Comparison of ENCODE assay signal across 7 mouse cellular contexts in the genomic region with DNA sequence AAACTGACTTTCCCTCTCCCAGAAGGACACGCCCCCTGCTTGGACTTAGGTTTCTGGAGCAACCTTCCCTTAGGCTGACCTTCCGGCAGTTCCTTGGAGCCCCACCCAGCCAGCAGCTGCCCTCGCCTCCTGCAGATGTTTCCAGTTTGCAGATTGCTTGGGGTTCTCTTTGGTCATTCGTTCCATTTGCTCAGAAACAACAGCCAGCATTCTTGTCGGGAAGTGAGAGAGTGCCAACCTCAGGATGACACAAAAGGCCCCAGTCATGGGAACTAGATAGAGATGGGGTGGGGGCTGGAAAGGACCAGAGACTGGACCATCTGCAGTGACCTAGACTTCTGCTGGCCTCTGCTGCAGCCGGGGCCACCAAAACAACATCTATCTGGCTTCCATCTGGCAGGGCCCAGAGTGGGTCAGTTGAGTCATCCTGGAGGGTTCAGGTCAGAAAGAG. TPM values are rescaled to one million over a fixed set of nuclear protein-coding genes. Genes with fewer than 3 reads are reported as not detected.
DNase-seq lines count a peak whose midpoint lies in the region; TF ChIP-seq lines count a peak whose summit lies in the region.

No protein-coding gene starts in this region.

- H3K4me3 ChIP-seq in liver, adult 2 months (ENCODE audit: insufficient read depth, low read depth, low read length), result no peak overlapping the region

- peaks cover 2% of the 10 kb centered on the region; the same call in 1 of the 2 replicates for H3K4me1 ChIP-seq in liver, adult 2 months (ENCODE audit: control insufficient read depth, insufficient read depth, low read length)

- peak overlapping the region; percentile 7 for H3K27ac ChIP-seq in liver, adult 2 months (replicated peaks; ENCODE audit: insufficient read depth, low read depth, low read length)

- no peak overlapping the region for H3K9ac ChIP-seq in liver, adult 2 months (ENCODE audit: low read depth, low read length)

- no peak for TF ChIP-seq POLR2A in liver, adult 2 months (IDR thresholded peaks at IDR 0.05; ENCODE audit: extremely low read depth, insufficient read depth, low read length)

- peak; percentile 22 for DNase-seq in urinary bladder, adult 2 months (ENCODE audit: low spot score)
- no peak for DNase-seq in urinary bladder, postnatal 10 days (ENCODE audit: low spot score)
- DNase-seq in embryo, embryonic 10.5 days (ENCODE audit: low spot score), result peak; percentile 56
- peak; percentile 77 to 80 for DNase-seq in heart, postnatal 10 days
- no peak for DNase-seq in liver, adult 2 months (ENCODE audit: extremely low read depth, low read depth, low spot score)
- DNase-seq in urinary bladder, postnatal 14 days (ENCODE audit: low spot score), result peak; percentile 46
- no peak for DNase-seq in left cerebral cortex, postnatal 14 days (ENCODE audit: low spot score in 2 of 2)

- intact Hi-C loops in heart, postnatal 10 days (cut with DNase I), result loop anchor here (2.0 kb wide), 3 partner anchors 69 to 167 kb away; a partner anchor contains a TSS
- intact Hi-C loops in left cerebral cortex, postnatal 14 days (cut with DNase I), result loop anchor here (10.0 kb wide), 1 partner anchor 89 kb away; a partner anchor contains a TSS

- H3K36me3 ChIP-seq in liver, adult 2 months (ENCODE audit: control insufficient read depth, insufficient read depth, low read length), result no peaks in the 10 kb centered on the region

- no peaks in the 10 kb centered on the region for H3K79me2 ChIP-seq in liver, adult 2 months (ENCODE audit: control insufficient read depth, insufficient read depth, low read length)

- 62% methylated on average over 6 of the region's 6 CpGs for WGBS in liver, adult 2 months

- no peaks in the 10 kb centered on the region for H3K27me3 ChIP-seq in liver, adult 2 months (ENCODE audit: control insufficient read depth, insufficient read depth, low read length)

- no peak for TF ChIP-seq CTCF in liver, adult 2 months (IDR thresholded peaks at IDR 0.05; ENCODE audit: low read depth, low read length)

RNA-seq across cellular contexts. Expression of a gene that starts 23.3 kb away (rescaled TPM):
- 0.13 and 0.14 TPM in 2 replicates for polyA plus RNA-seq in urinary bladder, adult 2 months (2012; rRNA removed)
- total RNA-seq in heart, postnatal 10 days (2021), result not detected
- total RNA-seq in liver, adult 2 months (2014; rRNA removed), result 0.27 TPM in 1 of 2 replicates, not detected in the other
- 0.12 TPM in 1 of 2 replicates, not detected in the other for polyA plus RNA-seq in liver, adult 2 months (2012; rRNA removed)
- under 1 TPM in 1 of 2 experiments, not detected in 1; 0.35 TPM for total RNA-seq in left cerebral cortex, postnatal 14 days (2021)

RNA-seq across cellular contexts. Expression of a gene that starts 23.3 kb away (rescaled TPM):
- 0.41 and 0.53 TPM in 2 replicates for polyA plus RNA-seq in urinary bladder, adult 2 months (2012; rRNA removed)
- under 1 TPM in 1 of 2 experiments, not detected in 1; 0.26 TPM for total RNA-seq in heart, postnatal 10 days (2021)
- 0.09 TPM in 1 of 2 replicates, not detected in the other for total RNA-seq in liver, adult 2 months (2014; rRNA removed)
- polyA plus RNA-seq in liver, adult 2 months (2012; rRNA removed), result 0.06 TPM in 1 of 2 replicates, not detected in the other
- under 1 TPM; 0.74 to 0.83 TPM for total RNA-seq in left cerebral cortex, postnatal 14 days (2021)

RNA-seq across cellular contexts. Expression of a gene that starts 38.5 kb away (rescaled TPM):
- 0.58 and 0.78 TPM in 2 replicates for polyA plus RNA-seq in urinary bladder, adult 2 months (2012; rRNA removed)
- total RNA-seq in heart, postnatal 10 days (2021), result 1 to 10 TPM in 1 of 2 experiments, under 1 TPM in 1; 0.69 to 1.3 TPM
- total RNA-seq in liver, adult 2 months (2014; rRNA removed), result 0.40 and 0.55 TPM in 2 replicates
- polyA plus RNA-seq in liver, adult 2 months (2012; rRNA removed), result 0.39 and 0.54 TPM in 2 replicates
- total RNA-seq in left cerebral cortex, postnatal 14 days (2021), result 1 to 10 TPM in 1 of 2 experiments, under 1 TPM in 1; 0.95 to 1.6 TPM

Comparison
In these comparisons a context has a peak if more than half of its experiments do, and no peak if none do; other contexts are left out.
1. DNase-seq: peak in urinary bladder, adult 2 months (single experiment), embryo, embryonic 10.5 days (single experiment), heart, postnatal 10 days (2 of 2) and urinary bladder, postnatal 14 days (single experiment); none in urinary bladder, postnatal 10 days (single experiment), liver, adult 2 months (single experiment) and left cerebral cortex, postnatal 14 days (0 of 2).